Comparison of ENCODE assay signal across 7 mouse cellular contexts in genomic region chr7:140115583-140116328, GRCm38 (mm10). TPM values are rescaled to one million over a fixed set of nuclear protein-coding genes. Genes with fewer than 3 reads are reported as not detected.
DNase-seq lines count a peak whose midpoint lies in the region; ATAC-seq and TF ChIP-seq lines count a peak whose summit lies in the region.

Paox (plus strand) TSS chr7:140115799.

- H3K36me3 ChIP-seq in forebrain, embryonic 16.5 days (ENCODE audit: control insufficient read depth, insufficient read depth): peaks cover 4% of the 10 kb centered on the region
- peaks cover 12% of the 10 kb centered on the region for H3K36me3 ChIP-seq in lung, embryonic 16.5 days (ENCODE audit: control insufficient read depth, insufficient read depth, low read length)

- no peaks in the 10 kb centered on the region for H3K27me3 ChIP-seq in forebrain, embryonic 16.5 days (replicated peaks; ENCODE audit: control insufficient read depth, insufficient read depth, low read length)
- no peaks in the 10 kb centered on the region for H3K27me3 ChIP-seq in lung, embryonic 16.5 days (ENCODE audit: control insufficient read depth, insufficient read depth, low read depth, low read length)

- 1% methylated on average over 23 of the region's 23 CpGs for WGBS in forebrain, embryonic 16.5 days
- WGBS in lung, embryonic 16.5 days: under 1% methylated on average over 23 of the region's 23 CpGs

- peak within 1 kb of the TSS; percentile 66 for H3K4me2 ChIP-seq in forebrain, embryonic 16.5 days (ENCODE audit: low read length)
- peak within 1 kb of the TSS; percentile 97 for H3K4me2 ChIP-seq in lung, embryonic 16.5 days (ENCODE audit: low read depth, low read length)

- TF ChIP-seq POLR2A in brain, embryonic 14.5 days (IDR thresholded peaks at IDR 0.05; ENCODE audit: borderline replicate concordance, extremely low read depth, insufficient read depth, insufficient read length, poor library complexity, severe bottlenecking): no peak

- DNase-seq in Muller cell, postnatal 12 days (ENCODE audit: inconsistent ontology term): peak; percentile 72
- DNase-seq in brain, embryonic 14.5 days (ENCODE audit: low read depth): peak; percentile 80
- peak; percentile 51 to 53 for DNase-seq in layer of hippocampus, adult 8-10 months (ENCODE audit: low spot score in 2 of 2)
- peak; percentile 46 for DNase-seq in ovary, postnatal 36 days (ENCODE audit: low spot score)

- peak within 1 kb of the TSS; percentile 73 for H3K4me3 ChIP-seq in forebrain, embryonic 16.5 days (replicated peaks; ENCODE audit: low read length)
- peak within 1 kb of the TSS; percentile 88 for H3K4me3 ChIP-seq in lung, embryonic 16.5 days (ENCODE audit: low read length)

- H3K9ac ChIP-seq in forebrain, embryonic 16.5 days (replicated peaks; ENCODE audit: low read depth, low read length): peak within 1 kb of the TSS; percentile 80
- peak within 1 kb of the TSS; percentile 92 for H3K9ac ChIP-seq in lung, embryonic 16.5 days (ENCODE audit: low read length)

- peak within 1 kb of the TSS; percentile 70 for H3K27ac ChIP-seq in forebrain, embryonic 16.5 days (ENCODE audit: low read length)
- peak within 1 kb of the TSS; percentile 94 for H3K27ac ChIP-seq in lung, embryonic 16.5 days (ENCODE audit: low read length)

- no peaks in the 10 kb centered on the region for H3K9me3 ChIP-seq in forebrain, embryonic 16.5 days (ENCODE audit: control insufficient read depth, low read length)
- H3K9me3 ChIP-seq in lung, embryonic 16.5 days (ENCODE audit: control insufficient read depth, low read length): no peaks in the 10 kb centered on the region

- no peak for TF ChIP-seq CTCF in brain, embryonic 14.5 days (IDR thresholded peaks at IDR 0.05; ENCODE audit: borderline replicate concordance, extremely low read depth, insufficient read depth, insufficient read length)

- peak; percentile 76 for ATAC-seq in forebrain, embryonic 16.5 days
- ATAC-seq in hematopoietic stem cell, adult 5-6 weeks (replicated peaks in 1 of 2; ENCODE audit: insufficient read depth in 1 of 2, low FRiP score in 2 of 2, low TSS enrichment in 1 of 2, low read depth in 1 of 2, poor library complexity in 2 of 2, severe bottlenecking in 2 of 2): peak; percentile 40 to 60
- peak; percentile 89 for ATAC-seq in lung, embryonic 16.5 days (ENCODE audit: low read depth)

- peaks cover 14% of the 10 kb centered on the region; the same call in 1 of the 2 replicates for H3K4me1 ChIP-seq in forebrain, embryonic 16.5 days (replicated peaks; ENCODE audit: control insufficient read depth, insufficient read depth, low read length)
- H3K4me1 ChIP-seq in lung, embryonic 16.5 days (replicated peaks; ENCODE audit: control insufficient read depth, insufficient read depth, low read length): peaks cover 2% of the 10 kb centered on the region; the same call in 1 of the 2 replicates

RNA-seq across cellular contexts. Expression of gene Paox, which starts in this region (rescaled TPM):
- polyA plus RNA-seq in brain, embryonic 14.5 days (2012; rRNA removed): 5.1 and 6.0 TPM in 2 replicates
- 6.6 and 7.8 TPM in 2 replicates for polyA plus RNA-seq in forebrain, embryonic 16.5 days (2015; fragmentation: Nextera tagmentation; extraction: Ambion mirVana)
- total RNA-seq in hematopoietic stem cell, adult 5-6 weeks (2017): 11.2 and 14.3 TPM in 2 replicates
- 1 to 10 TPM; 6.1 to 6.5 (median 6.4) TPM for total RNA-seq in layer of hippocampus, adult 8-10 months (2022)
- polyA plus RNA-seq in lung, embryonic 16.5 days (2015; fragmentation: Nextera tagmentation; extraction: Ambion mirVana): 19.9 and 21.3 TPM in 2 replicates

Comparison
In these comparisons a context has a peak if more than half of its experiments do, and no peak if none do; other contexts are left out.
1. Peak in every context shown above with its lines: DNase-seq, ATAC-seq, H3K4me3 ChIP-seq and H3K27ac ChIP-seq.